8 mouse cellular contexts compared by ENCODE assay signal in genomic region chr8:84025863-84026262, GRCm38 (mm10). TPM values are rescaled to one million over a fixed set of nuclear protein-coding genes. Genes with fewer than 3 reads are reported as not detected.
DNase-seq lines count a peak whose midpoint lies in the region; ATAC-seq and TF ChIP-seq lines count a peak whose summit lies in the region.

No protein-coding gene starts in this region.

- no peak for TF ChIP-seq EP300 in liver, postnatal 0 days (IDR thresholded peaks at IDR 0.05; ENCODE audit: low read depth)

- WGBS in hindbrain, embryonic 11.5 days: under 1% methylated on average over 41 of the region's 41 CpGs
- 2% methylated on average over 41 of the region's 41 CpGs for WGBS in liver, postnatal 0 days (ENCODE audit: insufficient replicate concordance)

- H3K27ac ChIP-seq in hindbrain, embryonic 11.5 days (ENCODE audit: low read depth, low read length): no peak overlapping the region
- no peak overlapping the region for H3K27ac ChIP-seq in liver, postnatal 0 days (ENCODE audit: low read depth)

- H3K36me3 ChIP-seq in hindbrain, embryonic 11.5 days (ENCODE audit: control insufficient read depth, insufficient read depth, low read length): no peaks in the 10 kb centered on the region
- H3K36me3 ChIP-seq in liver, postnatal 0 days (replicated peaks; ENCODE audit: insufficient read depth, low read length): no peaks in the 10 kb centered on the region

- peak overlapping the region; percentile 40 for H3K4me3 ChIP-seq in hindbrain, embryonic 11.5 days (ENCODE audit: low read depth, low read length)
- peak overlapping the region; percentile 35 for H3K4me3 ChIP-seq in liver, postnatal 0 days (ENCODE audit: low read depth, low read length)

- peak; percentile 84 for ATAC-seq in hindbrain, embryonic 11.5 days (ENCODE audit: low FRiP score)
- ATAC-seq in liver, postnatal 0 days: 0 out of 2 replicates have a peak, but pooled peaks have one; percentile 8

- H3K9me3 ChIP-seq in hindbrain, embryonic 11.5 days (ENCODE audit: control insufficient read depth, low read length): no peaks in the 10 kb centered on the region
- no peaks in the 10 kb centered on the region for H3K9me3 ChIP-seq in liver, postnatal 0 days (ENCODE audit: low read length)

- TF ChIP-seq CTCF in liver, postnatal 0 days (IDR thresholded peaks at IDR 0.05; ENCODE audit: low read depth): no peak

- H3K27me3 ChIP-seq in hindbrain, embryonic 11.5 days (ENCODE audit: control insufficient read depth, insufficient read depth, low read length): peaks cover 12% of the 10 kb centered on the region
- peaks cover 52% of the 10 kb centered on the region for H3K27me3 ChIP-seq in liver, postnatal 0 days (ENCODE audit: insufficient read depth, low read length)

- H3K9ac ChIP-seq in hindbrain, embryonic 11.5 days (ENCODE audit: low read depth, low read length): 0 out of 2 replicates have a peak overlapping the region, but pooled peaks have one; percentile 43
- no peak overlapping the region for H3K9ac ChIP-seq in liver, postnatal 0 days (replicated peaks)

- no peaks in the 10 kb centered on the region for H3K4me1 ChIP-seq in hindbrain, embryonic 11.5 days (replicated peaks; ENCODE audit: control insufficient read depth, insufficient read depth, low read length)
- H3K4me1 ChIP-seq in liver, postnatal 0 days (ENCODE audit: insufficient read depth): peaks cover 4% of the 10 kb centered on the region

- DNase-seq in cerebellum, postnatal 10 days: peak; percentile 60 to 74
- no peak for DNase-seq in cerebellum, adult 11 months
- DNase-seq in urinary bladder, postnatal 14 days (ENCODE audit: low spot score): peak; percentile 46
- no peak for DNase-seq in urinary bladder, adult 2 months (ENCODE audit: low spot score)
- peak; percentile 83 for DNase-seq in hindbrain, embryonic 11.5 days (ENCODE audit: low spot score)
- DNase-seq in liver, postnatal 0 days: peak; percentile 48
- DNase-seq in retina, postnatal 1 day: peak; percentile 84
- DNase-seq in urinary bladder, postnatal 10 days (ENCODE audit: low spot score): no peak

- peak overlapping the region; percentile 82 for H3K4me2 ChIP-seq in hindbrain, embryonic 11.5 days (replicated peaks; ENCODE audit: low read depth, low read length)
- H3K4me2 ChIP-seq in liver, postnatal 0 days (ENCODE audit: low read depth, low read length): peak overlapping the region; percentile 62

RNA-seq across cellular contexts. Expression of gene Palm3, which starts 4.6 kb away (rescaled TPM):
- polyA plus RNA-seq in urinary bladder, adult 2 months (2012; rRNA removed): 0.21 and 0.24 TPM in 2 replicates
- 3.3 and 3.5 TPM in 2 replicates for polyA plus RNA-seq in hindbrain, embryonic 11.5 days (2014; fragmentation: Nextera tagmentation; extraction: Ambion mirVana)
- polyA plus RNA-seq in liver, postnatal 0 days (2015; fragmentation: Nextera tagmentation; extraction: Ambion mirVana): 0.04 TPM in 1 of 2 replicates, not detected in the other

RNA-seq across cellular contexts. Expression of gene 2210011C24Rik, which starts 13.9 kb away (rescaled TPM):
- 0.14 and 0.15 TPM in 2 replicates for polyA plus RNA-seq in urinary bladder, adult 2 months (2012; rRNA removed)
- 0.22 TPM in 1 of 2 replicates, not detected in the other for polyA plus RNA-seq in hindbrain, embryonic 11.5 days (2014; fragmentation: Nextera tagmentation; extraction: Ambion mirVana)
- 0.40 TPM in 1 of 2 replicates, not detected in the other for polyA plus RNA-seq in liver, postnatal 0 days (2015; fragmentation: Nextera tagmentation; extraction: Ambion mirVana)

RNA-seq across cellular contexts. Expression of gene Il27ra, which starts 16.5 kb away (rescaled TPM):
- polyA plus RNA-seq in urinary bladder, adult 2 months (2012; rRNA removed): 2.0 and 2.1 TPM in 2 replicates
- not detected in 2 replicates for polyA plus RNA-seq in hindbrain, embryonic 11.5 days (2014; fragmentation: Nextera tagmentation; extraction: Ambion mirVana)
- 0.76 and 0.88 TPM in 2 replicates for polyA plus RNA-seq in liver, postnatal 0 days (2015; fragmentation: Nextera tagmentation; extraction: Ambion mirVana)

RNA-seq across cellular contexts. Expression of gene Rln3, which starts 18.9 kb away (rescaled TPM):
- 0.21 and 0.30 TPM in 2 replicates for polyA plus RNA-seq in urinary bladder, adult 2 months (2012; rRNA removed)
- polyA plus RNA-seq in hindbrain, embryonic 11.5 days (2014; fragmentation: Nextera tagmentation; extraction: Ambion mirVana): 0.48 TPM in 1 of 2 replicates, not detected in the other
- polyA plus RNA-seq in liver, postnatal 0 days (2015; fragmentation: Nextera tagmentation; extraction: Ambion mirVana): 0.18 TPM in 1 of 2 replicates, not detected in the other

RNA-seq across cellular contexts. Expression of gene 1700067K01Rik, which starts 24.6 kb away (rescaled TPM):
- 0.18 and 0.19 TPM in 2 replicates for polyA plus RNA-seq in urinary bladder, adult 2 months (2012; rRNA removed)
- 0.80 and 0.93 TPM in 2 replicates for polyA plus RNA-seq in hindbrain, embryonic 11.5 days (2014; fragmentation: Nextera tagmentation; extraction: Ambion mirVana)
- 0.87 and 0.99 TPM in 2 replicates for polyA plus RNA-seq in liver, postnatal 0 days (2015; fragmentation: Nextera tagmentation; extraction: Ambion mirVana)

Comparison
In these comparisons a context has a peak if more than half of its experiments do, and no peak if none do; other contexts are left out.
1. DNase-seq: peak in cerebellum, postnatal 10 days (2 of 2), urinary bladder, postnatal 14 days (single experiment), hindbrain, embryonic 11.5 days (single experiment), liver, postnatal 0 days (single experiment) and retina, postnatal 1 day (single experiment); none in cerebellum, adult 11 months (single experiment), urinary bladder, adult 2 months (single experiment) and urinary bladder, postnatal 10 days (single experiment).